Mouse (Mus musculus) midbrain, embryonic 13.5 days (tissue): ENCODE results near the gene Rfxank. TPM values are rescaled to one million over a fixed set of nuclear protein-coding genes. Genes with fewer than 3 reads are reported as not detected.

Source experiments
- ATAC-seq: fragments of 200-750 bp; cut with Nextera tagmentation; 2 replicates; pipeline ENCODE4 v1.8.0; 2017; ENCODE audit warnings: mild to moderate bottlenecking, moderate TSS enrichment, moderate library complexity
- H3K27ac ChIP-seq: fragments of 300-500 bp; sonication (generic); 2 replicates; pipeline ENCODE4 v1.5.1; 2015; ENCODE audit warnings: inconsistent platforms, mild to moderate bottlenecking, moderate library complexity
- H3K27me3 ChIP-seq: fragments of 300-500 bp; sonication (generic); 2 replicates; pipeline ENCODE4 v1.6.1; 2015; ENCODE audit warnings: mild to moderate bottlenecking, inconsistent platforms
- H3K36me3 ChIP-seq: fragments of 300-500 bp; sonication (generic); 2 replicates; pipeline ENCODE4 v1.6.1; 2015; ENCODE audit warnings: mild to moderate bottlenecking, inconsistent platforms
- H3K4me1 ChIP-seq: fragments of 300-500 bp; sonication (generic); replicated peaks from 2 replicates; pipeline ENCODE4 v1.6.1; 2015; ENCODE audit warnings: inconsistent platforms
- H3K4me2 ChIP-seq: fragments of 300-500 bp; sonication (generic); replicated peaks from 2 replicates; pipeline ENCODE4 v1.6.1; 2015; ENCODE audit warnings: moderate library complexity, mild to moderate bottlenecking, inconsistent platforms
- H3K4me3 ChIP-seq: fragments of 300-500 bp; sonication (generic); replicated peaks from 2 replicates; pipeline ENCODE4 v1.5.1; 2015; ENCODE audit warnings: mild to moderate bottlenecking, inconsistent platforms
- H3K9ac ChIP-seq: fragments of 300-500 bp; sonication (generic); replicated peaks from 2 replicates; pipeline ENCODE4 v1.6.1; 2015; ENCODE audit warnings: mild to moderate bottlenecking, inconsistent platforms
- H3K9me3 ChIP-seq: fragments of 300-500 bp; sonication (generic); 2 replicates; pipeline ENCODE4 v1.6.1; 2016; ENCODE audit warnings: mild to moderate bottlenecking, inconsistent platforms
- WGBS: fragments of 180-500 bp; shearing (Covaris S2); methylation state at CpG from one replicate; pipeline ENCODE4 v1.1.7; 2015; 5-methylcytosine and 5-hydroxymethylcytosine counted together
- polyA plus RNA-seq: library from polyadenylated mRNA; unstranded; fragments of >200 nt; fragmentation: Nextera tagmentation; extraction: Ambion mirVana; gene quantifications from 2 replicates; pipeline ENCODE4 v1.2.1, GENCODE M21; 2015

Gene Rfxank
- polyA plus RNA-seq, 1 experiment from 2014 or later: 13.4 TPM

DNA sequence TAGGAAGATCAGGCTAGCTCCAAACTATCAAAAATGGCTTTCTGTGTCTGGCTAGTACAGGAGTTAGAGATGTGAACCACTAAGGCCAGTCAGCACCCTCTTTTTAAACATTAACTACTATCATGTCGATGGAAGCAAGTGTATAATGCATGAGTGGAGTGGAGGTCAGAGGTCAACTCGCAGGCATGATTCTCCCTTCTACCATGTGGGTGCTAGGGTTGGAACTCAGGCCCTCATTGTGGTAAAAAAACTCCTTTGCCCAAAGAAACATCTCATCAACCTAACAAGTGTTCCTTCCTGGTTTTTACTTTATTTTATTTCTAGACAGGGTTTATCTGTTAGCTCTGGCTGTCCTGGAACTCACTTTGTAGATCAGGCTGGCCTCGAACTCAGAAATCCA lies 31.8 kb upstream of the Rfxank start:
- Histone ChIP-seq H3K4me3 (no peak overlapping the region), H3K4me1 (peaks cover 27% of the 10 kb centered on the region), H3K9ac (no peak overlapping the region), H3K27me3 (peaks cover 12% of the 10 kb centered on the region), H3K4me2 (no peak overlapping the region), H3K9me3 (no peaks in the 10 kb centered on the region), H3K36me3 (no peaks in the 10 kb centered on the region), H3K27ac (no peak overlapping the region)
- 85% methylated on average over 3 of the region's 3 CpGs for WGBS
- ATAC-seq: no peak

DNA sequence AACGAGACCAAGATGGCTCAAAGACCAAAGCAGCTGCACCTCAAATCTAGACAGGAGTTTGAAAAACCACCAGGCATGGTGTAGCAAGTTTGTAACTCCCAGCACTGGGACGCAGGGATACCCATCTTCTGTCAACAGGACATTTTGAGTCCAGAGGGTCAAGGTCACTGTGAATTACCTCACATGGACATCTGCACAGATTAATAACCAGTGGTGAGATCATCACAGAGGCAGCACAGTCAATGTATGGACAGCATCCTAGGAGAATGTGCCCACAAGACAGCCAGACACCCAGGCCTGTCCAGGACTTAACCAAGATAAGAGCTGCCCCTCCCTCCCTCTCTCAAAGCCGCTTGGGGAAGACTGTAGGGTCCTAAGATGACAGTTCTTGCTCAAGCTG lies 31.2 kb upstream of the Rfxank start:
- Histone ChIP-seq H3K9me3 (no peaks in the 10 kb centered on the region), H3K9ac (no peak overlapping the region), H3K4me2 (no peak overlapping the region), H3K4me1 (peaks cover 27% of the 10 kb centered on the region), H3K4me3 (no peak overlapping the region), H3K36me3 (no peaks in the 10 kb centered on the region), H3K27ac (no peak overlapping the region), H3K27me3 (peaks cover 19% of the 10 kb centered on the region)
- 85% methylated on average over 3 of the region's 3 CpGs for WGBS
- no peak for ATAC-seq

DNA sequence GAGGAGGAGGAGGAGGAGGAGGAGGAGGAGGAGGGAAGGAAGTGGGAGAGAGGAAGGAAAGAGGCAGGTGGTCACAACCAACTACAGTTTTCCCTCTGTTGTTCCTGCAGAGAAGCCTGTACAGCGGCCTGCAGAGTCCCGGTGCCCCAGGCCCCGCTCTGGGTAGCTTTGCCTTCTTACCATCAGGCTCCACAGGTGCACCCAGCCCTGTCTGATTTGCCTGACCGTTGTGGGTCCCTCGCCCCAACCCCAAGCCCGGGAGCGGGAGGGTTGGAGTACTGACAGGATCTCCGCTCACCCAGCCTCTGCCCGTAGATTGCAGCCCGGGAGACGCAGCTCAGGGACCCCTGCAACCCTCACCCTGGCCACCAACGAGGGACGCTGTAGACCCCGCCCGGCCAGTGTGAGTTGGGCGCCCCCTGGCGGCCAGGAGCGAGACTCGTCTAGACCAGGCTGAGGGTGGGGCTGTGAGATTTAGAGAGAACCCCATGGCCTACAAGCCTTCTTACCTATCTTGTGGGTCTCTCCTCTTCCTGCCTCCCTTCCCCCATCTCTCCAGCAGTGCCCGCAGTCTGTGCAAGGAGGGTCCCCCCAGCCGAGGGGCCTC lies 27.7 kb upstream of the Rfxank start:
- ATAC-seq: peak; percentile 91
- Histone ChIP-seq H3K9ac (peak overlapping the region; percentile 36; the same call in 1 of the 2 replicates), H3K4me1 (peaks cover 6% of the 10 kb centered on the region; the same call in 1 of the 2 replicates), H3K36me3 (no peaks in the 10 kb centered on the region), H3K27ac (no peak overlapping the region), H3K9me3 (no peaks in the 10 kb centered on the region), H3K4me2 (peak overlapping the region; percentile 56), H3K27me3 (peaks cover 29% of the 10 kb centered on the region), H3K4me3 (peak overlapping the region; percentile 25)
- 2% methylated on average over 21 of the region's 21 CpGs for WGBS

DNA sequence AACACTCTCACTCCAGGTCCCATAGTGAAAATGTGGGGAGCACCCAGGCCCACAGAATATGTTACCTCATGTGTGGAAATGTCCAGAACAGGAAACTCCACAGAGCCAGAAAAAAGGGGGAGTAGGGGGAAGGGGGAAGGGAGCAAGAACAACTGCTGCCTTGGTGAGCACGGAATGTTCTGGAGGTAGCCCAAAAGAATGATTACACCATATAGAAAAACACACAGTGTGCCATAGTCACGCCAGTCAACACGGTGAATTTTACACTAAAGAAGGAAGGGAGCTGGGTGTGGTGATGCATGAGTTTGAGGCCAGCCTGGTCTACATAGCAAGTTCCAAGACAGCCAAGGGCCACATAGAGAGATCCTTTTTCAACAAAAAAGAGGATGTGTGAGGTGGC lies 24.4 kb upstream of the Rfxank start:
- ATAC-seq: no peak
- Histone ChIP-seq H3K4me2 (no peak overlapping the region), H3K27ac (no peak overlapping the region), H3K9me3 (no peaks in the 10 kb centered on the region), H3K4me1 (peaks cover 10% of the 10 kb centered on the region), H3K36me3 (no peaks in the 10 kb centered on the region), H3K27me3 (peaks cover 28% of the 10 kb centered on the region), H3K4me3 (no peak overlapping the region), H3K9ac (no peak overlapping the region)
- 89% methylated on average over 3 of the region's 3 CpGs for WGBS

DNA sequence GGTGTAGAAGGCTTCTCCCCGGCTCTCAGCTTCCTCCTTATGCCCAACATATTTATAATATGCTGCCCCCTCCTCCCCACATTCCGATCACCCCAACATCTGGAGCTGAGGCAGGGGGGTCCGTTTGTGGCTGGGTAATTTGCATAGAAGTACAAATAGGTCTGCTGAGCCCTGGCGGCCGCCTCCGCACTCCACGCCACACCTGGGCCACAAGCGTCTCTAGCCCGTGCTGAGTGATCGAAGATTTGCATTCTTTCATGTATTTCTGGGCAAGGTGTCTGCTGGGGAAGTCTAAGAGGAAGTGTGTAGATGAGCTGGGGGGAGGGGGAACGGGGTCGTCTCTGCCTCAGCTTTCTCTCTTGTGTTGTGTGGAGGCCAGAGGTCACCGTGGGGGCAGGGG lies 21.1 kb upstream of the Rfxank start:
- Histone ChIP-seq H3K27ac (no peak overlapping the region), H3K4me1 (peaks cover 5% of the 10 kb centered on the region)
- ATAC-seq: no peak

DNA sequence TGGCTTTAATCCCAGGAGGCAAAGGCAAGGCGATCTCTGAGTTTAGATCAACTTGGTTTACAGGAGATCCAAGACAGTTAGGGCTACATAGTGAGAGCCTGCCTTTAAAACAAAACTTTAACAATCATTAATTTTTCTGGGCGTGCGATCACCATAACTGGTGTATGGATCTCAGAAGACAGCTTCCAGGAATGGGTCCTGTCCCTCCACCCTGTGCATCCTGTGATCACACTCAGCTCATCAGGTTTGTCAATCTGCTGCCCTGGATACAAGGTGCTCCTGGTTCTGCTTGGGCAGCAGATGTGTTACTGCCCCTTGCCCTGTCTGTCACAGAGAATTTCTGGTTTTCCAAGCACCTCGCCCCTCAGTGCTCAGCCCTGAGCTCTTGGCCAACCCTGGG lies 20.3 kb upstream of the Rfxank start:
- H3K27ac ChIP-seq: no peak overlapping the region
- ATAC-seq: no peak
- H3K4me2 ChIP-seq: peak overlapping the region; percentile 72; the same call in 1 of the 2 replicates
- H3K27me3 ChIP-seq: peaks cover 10% of the 10 kb centered on the region; the same call in 1 of the 2 replicates
- H3K4me1 ChIP-seq: peaks cover 5% of the 10 kb centered on the region
- H3K36me3 ChIP-seq: no peaks in the 10 kb centered on the region
- no peaks in the 10 kb centered on the region for H3K9me3 ChIP-seq
- 92% methylated on average over 4 of the region's 4 CpGs for WGBS
- no peak overlapping the region for H3K9ac ChIP-seq
- H3K4me3 ChIP-seq: no peak overlapping the region

More for the DNA sequence above, 21.1 kb upstream of the Rfxank start:
- Histone ChIP-seq H3K4me2 (no peak overlapping the region), H3K36me3 (no peaks in the 10 kb centered on the region), H3K9me3 (no peaks in the 10 kb centered on the region), H3K9ac (no peak overlapping the region), H3K27me3 (peaks cover 14% of the 10 kb centered on the region), H3K4me3 (no peak overlapping the region)
- WGBS: 66% methylated on average over 13 of the region's 13 CpGs

DNA sequence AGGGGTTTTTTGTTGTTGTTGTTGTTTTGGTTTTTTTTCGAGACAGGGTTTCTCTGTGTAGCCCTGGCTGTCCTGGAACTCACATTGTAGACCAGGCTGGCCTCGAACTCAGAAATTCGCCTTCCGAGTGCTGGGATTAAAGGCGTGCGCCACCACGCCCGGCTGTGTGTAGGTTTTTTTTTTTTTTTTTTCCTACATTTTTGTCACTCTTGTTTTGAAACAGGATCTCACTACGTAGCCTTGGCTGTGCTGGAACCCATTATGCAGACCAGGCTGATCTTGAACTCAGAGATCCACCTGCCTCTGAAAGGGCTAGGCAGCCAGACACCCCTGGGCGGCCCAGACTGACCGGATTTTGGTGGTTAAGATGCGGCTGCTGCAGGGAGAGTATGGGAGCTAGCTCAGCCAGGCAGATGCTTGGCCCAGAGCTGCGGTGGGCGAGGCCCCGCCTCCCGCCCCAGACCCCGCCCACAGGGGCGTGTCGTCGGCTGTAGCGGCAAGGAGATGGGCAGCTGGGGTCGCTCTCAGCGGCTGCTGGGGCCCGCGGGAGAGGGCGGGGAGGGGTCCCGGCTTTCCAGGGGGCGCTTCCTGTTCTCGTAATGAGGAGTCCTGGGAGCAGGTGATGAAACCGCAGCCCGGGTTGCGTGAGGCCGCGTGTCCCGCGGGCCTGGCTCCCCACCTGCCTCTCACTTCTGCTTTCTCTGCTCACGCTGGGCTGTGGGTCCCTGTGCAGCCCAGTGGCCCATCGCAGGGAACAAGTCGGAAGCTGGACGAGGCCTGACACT lies 19.3 kb upstream of the Rfxank start:
- H3K27ac ChIP-seq: peak overlapping the region; percentile 39; the same call in 1 of the 2 replicates

DNA sequence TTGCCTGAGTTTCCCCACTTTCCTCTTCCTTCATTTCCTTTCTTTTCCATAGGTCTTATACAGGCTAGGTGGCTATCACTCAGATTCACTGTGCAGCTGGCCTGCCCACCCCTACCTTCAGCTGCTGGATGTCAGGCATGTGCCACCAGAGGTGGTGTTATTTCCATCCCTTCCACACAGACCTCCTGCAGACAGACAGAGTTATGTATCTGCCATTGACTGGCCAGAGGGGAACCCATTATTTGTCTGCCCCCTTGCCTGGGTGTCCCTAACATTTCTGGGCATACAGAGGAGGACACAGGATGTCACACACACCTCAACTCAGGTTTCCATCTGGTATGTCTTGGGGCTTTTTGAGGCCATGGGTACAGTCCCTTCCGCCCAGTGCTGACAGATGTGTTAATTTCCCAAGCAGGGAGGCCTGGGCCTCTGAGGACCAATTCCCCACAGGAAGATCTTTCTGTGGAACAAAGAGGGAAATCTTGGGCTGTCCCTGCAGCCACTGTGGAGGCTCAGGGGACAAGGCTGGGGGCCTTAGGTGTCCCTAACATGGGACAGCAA lies 18.4 kb upstream of the Rfxank start:
- Histone ChIP-seq H3K27ac (no peak overlapping the region), H3K4me3 (no peak overlapping the region), H3K4me1 (peaks cover 9% of the 10 kb centered on the region), H3K36me3 (no peaks in the 10 kb centered on the region), H3K4me2 (no peak overlapping the region), H3K9ac (no peak overlapping the region), H3K27me3 (peaks cover 11% of the 10 kb centered on the region; the same call in 1 of the 2 replicates), H3K9me3 (no peaks in the 10 kb centered on the region)
- ATAC-seq: no peak
- 92% methylated on average over 1 of the region's 1 CpGs for WGBS

More for the DNA sequence above, 19.3 kb upstream of the Rfxank start:
- WGBS: 14% methylated on average over 39 of the region's 40 CpGs
- H3K9me3 ChIP-seq: no peaks in the 10 kb centered on the region
- peak overlapping the region; percentile 69 for H3K9ac ChIP-seq
- peak; percentile 95 for ATAC-seq
- peak overlapping the region; percentile 51 for H3K4me3 ChIP-seq
- peaks cover 8% of the 10 kb centered on the region; the same call in 1 of the 2 replicates for H3K27me3 ChIP-seq
- peaks cover 5% of the 10 kb centered on the region for H3K4me1 ChIP-seq
- H3K36me3 ChIP-seq: no peaks in the 10 kb centered on the region
- H3K4me2 ChIP-seq: peak overlapping the region; percentile 72

DNA sequence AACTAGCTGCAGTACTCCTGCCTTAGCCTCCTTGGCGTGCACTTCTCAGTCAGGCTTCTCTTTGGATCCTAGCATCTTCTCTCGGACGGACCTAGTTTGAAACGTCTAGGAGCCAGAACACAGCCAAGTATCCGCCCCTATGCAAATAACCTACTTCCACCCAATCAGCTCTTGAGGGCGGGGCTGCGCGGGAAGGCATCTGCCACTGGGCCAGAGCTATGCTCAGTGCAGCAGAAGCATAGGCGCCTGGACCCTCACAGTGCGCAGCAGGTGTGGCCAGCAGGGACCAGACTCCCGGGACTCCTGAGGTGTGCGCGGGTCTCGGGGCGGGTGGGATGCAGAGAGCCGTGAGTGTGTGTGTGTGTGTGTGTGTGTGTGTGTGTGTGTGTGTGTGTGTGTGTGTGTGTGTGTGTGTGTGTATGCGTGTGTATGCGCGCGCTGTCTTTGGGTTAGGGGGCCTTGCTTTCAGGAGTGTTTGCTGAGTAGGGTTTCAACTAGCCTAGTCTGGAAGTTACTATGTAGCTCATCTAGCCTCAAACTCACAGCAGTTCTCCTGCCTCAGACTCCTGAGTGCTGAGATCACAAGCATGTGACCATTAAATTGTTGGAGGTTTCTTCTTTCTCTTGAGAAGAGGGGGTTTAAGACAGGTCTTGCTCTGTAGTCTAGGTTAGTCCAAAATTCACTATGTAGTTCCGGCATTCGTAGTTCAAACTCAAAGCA lies 13.7 kb upstream of the Rfxank start:
- H3K4me1 ChIP-seq: peaks cover 8% of the 10 kb centered on the region; the same call in 1 of the 2 replicates
- H3K9ac ChIP-seq: 0 out of 2 replicates have a peak overlapping the region, but pooled peaks have one; percentile 4
- no peaks in the 10 kb centered on the region for H3K9me3 ChIP-seq
- peak overlapping the region; percentile 32 for H3K4me2 ChIP-seq
- no peak overlapping the region for H3K4me3 ChIP-seq
- ATAC-seq: peak; percentile 93
- peaks cover 12% of the 10 kb centered on the region; the same call in 1 of the 2 replicates for H3K27me3 ChIP-seq
- 20% methylated on average over 22 of the region's 22 CpGs for WGBS
- H3K27ac ChIP-seq: no peak overlapping the region
- no peaks in the 10 kb centered on the region for H3K36me3 ChIP-seq

DNA sequence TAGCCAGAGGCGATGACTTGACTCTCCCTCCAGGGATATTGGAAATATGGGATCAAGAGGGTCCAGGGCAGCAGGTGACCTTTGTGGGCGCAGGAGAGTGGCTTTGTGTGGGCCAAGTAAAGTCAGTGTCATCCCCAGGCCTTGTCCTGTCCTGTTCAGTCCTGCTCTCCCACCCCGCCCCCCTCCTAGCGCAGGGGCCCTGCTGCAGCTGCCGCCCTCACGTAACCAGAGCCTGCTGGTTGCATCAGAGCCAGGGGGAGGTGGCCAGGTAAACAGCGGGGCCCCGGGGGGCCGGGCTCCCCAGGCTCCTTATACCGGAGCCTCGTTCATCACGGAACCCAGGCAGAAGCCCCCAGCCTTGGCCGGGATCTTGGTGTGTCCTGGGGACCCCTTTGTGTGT lies 11.2 kb upstream of the Rfxank start:
- H3K9me3 ChIP-seq: no peaks in the 10 kb centered on the region
- 19% methylated on average over 13 of the region's 13 CpGs for WGBS
- peaks cover 7% of the 10 kb centered on the region; the same call in 1 of the 2 replicates for H3K27me3 ChIP-seq
- peaks cover 8% of the 10 kb centered on the region; the same call in 1 of the 2 replicates for H3K4me1 ChIP-seq
- peaks cover 21% of the 10 kb centered on the region for H3K36me3 ChIP-seq
- no peak overlapping the region for H3K27ac ChIP-seq
- no peak overlapping the region for H3K4me2 ChIP-seq
- no peak for ATAC-seq
- H3K9ac ChIP-seq: no peak overlapping the region; the same call in 1 of the 2 replicates
- no peak overlapping the region for H3K4me3 ChIP-seq

DNA sequence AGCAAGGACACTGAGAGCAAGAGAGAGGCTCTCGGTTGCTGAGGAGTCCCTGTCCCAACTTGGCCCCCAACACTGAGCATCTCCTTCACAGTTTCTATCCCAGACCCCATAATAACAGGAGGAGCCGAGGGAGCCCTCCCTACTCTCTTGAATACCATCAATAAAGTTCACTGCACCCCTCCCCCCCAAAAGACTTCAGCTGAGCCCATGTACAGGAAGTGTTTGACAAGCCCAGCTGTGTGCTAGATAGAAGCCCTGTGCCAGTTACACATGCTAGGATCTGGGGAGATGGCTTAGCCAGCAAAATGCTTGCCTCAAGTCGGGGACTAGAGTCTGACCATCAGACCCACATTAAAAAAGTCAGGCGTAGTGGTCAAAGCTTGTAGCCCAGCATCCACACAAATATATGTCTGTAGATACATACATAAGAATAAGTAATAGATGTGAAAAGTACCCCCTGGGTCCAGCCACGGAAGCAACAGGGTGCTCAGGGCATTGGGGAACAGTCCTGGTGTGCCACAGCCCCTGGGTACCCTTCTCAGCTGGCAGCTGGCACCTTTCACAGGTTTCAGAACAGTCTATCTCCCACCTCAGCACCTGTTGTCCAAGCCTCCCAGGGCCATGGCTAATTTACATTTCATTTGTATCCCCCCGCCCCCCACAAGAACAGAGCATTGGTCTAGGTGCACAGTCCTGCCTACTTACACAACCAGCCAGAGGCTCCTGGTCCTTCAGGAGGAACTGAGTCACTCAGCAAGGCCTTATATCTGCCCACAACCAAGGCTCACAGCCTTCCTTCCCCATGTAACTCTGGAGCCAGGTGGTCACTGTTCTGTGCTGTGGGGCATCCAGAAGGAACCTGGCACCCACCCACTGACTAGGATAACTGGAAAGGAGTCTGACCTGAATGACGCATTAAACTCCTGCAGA lies 9.0 kb upstream of the Rfxank start:
- peaks cover 43% of the 10 kb centered on the region for H3K36me3 ChIP-seq
- H3K4me1 ChIP-seq: peaks cover 8% of the 10 kb centered on the region; the same call in 1 of the 2 replicates
- no peak overlapping the region for H3K27ac ChIP-seq
- H3K4me2 ChIP-seq: no peak overlapping the region
- 87% methylated on average over 7 of the region's 7 CpGs for WGBS
- 0 out of 2 replicates have a peak, but pooled peaks cover 2% of the 10 kb centered on the region for H3K27me3 ChIP-seq
- ATAC-seq: no peak
- no peak overlapping the region for H3K4me3 ChIP-seq
- no peaks in the 10 kb centered on the region for H3K9me3 ChIP-seq
- H3K9ac ChIP-seq: no peak overlapping the region
